Mouse (Mus musculus) MEL (cell line): ENCODE measurements around the gene Cd59a. TPM values are rescaled to one million over a fixed set of nuclear protein-coding genes. Genes with fewer than 3 reads are reported as not detected.

Experiments
- DNase-seq: peaks from one replicate; pipeline ENCODE4 v3.0.0; 2011; ENCODE audit warnings: low read depth, low spot score
- H3K27ac ChIP-seq: 2 replicates; pipeline ENCODE4 v1.5.1; 2012; ENCODE audit warnings: low read depth, mild to moderate bottlenecking, control low read depth, low read length, moderate library complexity; ENCODE audit not compliant: control insufficient read depth
- H3K27me3 ChIP-seq, 2 experiments: fragments of 150-350 bp in 1 of 2; sonication (generic) in 1 of 2; 2 replicates each; pipeline ENCODE4 v1.6.1; 2012; ENCODE audit warnings: low read length in 2 of 2, mild to moderate bottlenecking in 2 of 2, improper control_type of control experiment in 1 of 2, moderate library complexity in 1 of 2; ENCODE audit not compliant: insufficient read depth in 2 of 2, control insufficient read depth in 1 of 2
- H3K36me3 ChIP-seq, 2 experiments: 2 replicates each; pipeline ENCODE4 v1.6.1; 2012 to 2014; ENCODE audit warnings: low read length in 2 of 2, improper control_type of control experiment in 1 of 2, inconsistent platforms in 1 of 2, mild to moderate bottlenecking in 1 of 2; ENCODE audit not compliant: insufficient read depth in 2 of 2, control insufficient read depth in 1 of 2
- H3K4me1 ChIP-seq, 2 experiments: fragments of 150-350 bp in 1 of 2; sonication (generic) in 1 of 2; 2 replicates each; pipeline ENCODE4 v1.6.1; 2012; ENCODE audit warnings: low read length in 2 of 2, improper control_type of control experiment in 1 of 2, mild to moderate bottlenecking in 1 of 2; ENCODE audit not compliant: insufficient read depth in 2 of 2, control insufficient read depth in 1 of 2
- H3K4me3 ChIP-seq, 2 experiments: fragments of 150-350 bp in 1 of 2; sonication (generic) in 1 of 2; 2 replicates each; pipeline ENCODE4 v1.5.1; 2012; ENCODE audit warnings: low read depth in 2 of 2, low read length in 2 of 2, mild to moderate bottlenecking in 2 of 2, moderate library complexity in 2 of 2, control low read depth in 1 of 2, improper control_type of control experiment in 1 of 2; ENCODE audit not compliant: control insufficient read depth in 1 of 2, insufficient read depth in 1 of 2
- H3K79me2 ChIP-seq: 2 replicates; pipeline ENCODE4 v1.6.1; 2012; ENCODE audit warnings: mild to moderate bottlenecking, low read length, moderate library complexity; ENCODE audit not compliant: control insufficient read depth, poor library complexity, insufficient read depth
- H3K9ac ChIP-seq: 2 replicates; pipeline ENCODE4 v1.6.1; 2012; ENCODE audit warnings: low read depth, mild to moderate bottlenecking, control low read depth, low read length, moderate library complexity; ENCODE audit not compliant: control insufficient read depth, poor library complexity, severe bottlenecking
- H3K9me3 ChIP-seq: fragments of 150-350 bp; sonication (generic); replicated peaks from 2 replicates; pipeline ENCODE4 v1.6.1; 2012; ENCODE audit warnings: mild to moderate bottlenecking, low read length, improper control_type of control experiment, moderate library complexity; ENCODE audit not compliant: insufficient read depth
- BHLHE40 ChIP-seq: IDR thresholded peaks from 2 replicates; pipeline ENCODE4 v1.6.1; 2012; ENCODE audit warnings: low read depth, mild to moderate bottlenecking, inconsistent platforms, low read length, improper control_type of control experiment, borderline replicate concordance
- CHD2 ChIP-seq: IDR thresholded peaks from 2 replicates; pipeline ENCODE4 v1.6.1; 2011; ENCODE audit warnings: low read length, improper control_type of control experiment
- CTCF ChIP-seq, 3 experiments: IDR thresholded peaks in 2 of 3; conservative IDR thresholded peaks in 1 of 3; 2 replicates each; pipeline ENCODE4 v1.5.1; 2011 to 2012; ENCODE audit warnings: low read length in 3 of 3, low read depth in 2 of 3, mild to moderate bottlenecking in 2 of 3, improper control_type of control experiment in 1 of 3, inconsistent platforms in 1 of 3, mixed read lengths in 1 of 3, moderate library complexity in 1 of 3; ENCODE audit not compliant: control insufficient read depth in 1 of 3, insufficient read depth in 1 of 3, poor library complexity in 1 of 3, severe bottlenecking in 1 of 3
- E2F4 ChIP-seq: IDR thresholded peaks from 2 replicates; pipeline ENCODE4 v1.6.1; 2011; ENCODE audit warnings: low read depth, low read length, improper control_type of control experiment, borderline replicate concordance
- ELF1 ChIP-seq: IDR thresholded peaks from 2 replicates; pipeline ENCODE4 v1.6.1; 2014; ENCODE audit warnings: low read depth, mild to moderate bottlenecking, inconsistent platforms, low read length, improper control_type of control experiment, moderate library complexity
- EP300 ChIP-seq, 2 experiments: IDR thresholded peaks; 2 replicates each; pipeline ENCODE4 v1.6.1; 2011; ENCODE audit warnings: improper control_type of control experiment in 2 of 2, low read length in 2 of 2, low read depth in 1 of 2, mild to moderate bottlenecking in 1 of 2
- ETS1 ChIP-seq: IDR thresholded peaks from 2 replicates; pipeline ENCODE4 v1.6.1; 2012; ENCODE audit warnings: low read depth, mild to moderate bottlenecking, inconsistent platforms, low read length, improper control_type of control experiment, moderate library complexity
- GABPA ChIP-seq: IDR thresholded peaks from 2 replicates; pipeline ENCODE4 v1.6.1; 2012; ENCODE audit warnings: low read depth, mild to moderate bottlenecking, inconsistent platforms, low read length, improper control_type of control experiment, moderate library complexity
- GATA1 ChIP-seq: IDR thresholded peaks from 2 replicates; pipeline ENCODE4 v1.6.1; 2011; ENCODE audit warnings: low read depth, low read length, improper control_type of control experiment
- HCFC1 ChIP-seq: IDR thresholded peaks from 2 replicates; pipeline ENCODE4 v1.6.1; 2012; ENCODE audit warnings: low read depth, mild to moderate bottlenecking, inconsistent platforms, low read length, improper control_type of control experiment, moderate library complexity
- MAFK ChIP-seq: IDR thresholded peaks from 2 replicates; pipeline ENCODE4 v1.6.1; 2011; ENCODE audit warnings: low read depth, mild to moderate bottlenecking, low read length, improper control_type of control experiment, borderline replicate concordance
- MAX ChIP-seq: IDR thresholded peaks from 2 replicates; pipeline ENCODE4 v1.6.1; 2011; ENCODE audit warnings: low read length, improper control_type of control experiment
- MAZ ChIP-seq: IDR thresholded peaks from 2 replicates; pipeline ENCODE4 v1.6.1; 2012; ENCODE audit warnings: low read depth, mild to moderate bottlenecking, inconsistent platforms, low read length, improper control_type of control experiment
- MEF2A ChIP-seq: IDR thresholded peaks from 2 replicates; pipeline ENCODE4 v1.6.1; 2014; ENCODE audit warnings: low read depth, mild to moderate bottlenecking, inconsistent platforms, low read length, improper control_type of control experiment; ENCODE audit not compliant: poor library complexity, insufficient replicate concordance, severe bottlenecking; ENCODE audit errors: extremely low read depth
- MXI1 ChIP-seq: IDR thresholded peaks from 2 replicates; pipeline ENCODE4 v1.6.1; 2011; ENCODE audit warnings: mild to moderate bottlenecking, low read depth, low read length, improper control_type of control experiment
- MYC ChIP-seq: IDR thresholded peaks from 2 replicates; pipeline ENCODE4 v1.6.1; 2011; ENCODE audit warnings: low read depth, mild to moderate bottlenecking, low read length, improper control_type of control experiment, moderate library complexity
- NRF1 ChIP-seq: IDR thresholded peaks from 2 replicates; pipeline ENCODE4 v1.6.1; 2014; ENCODE audit warnings: low read depth, mild to moderate bottlenecking, inconsistent platforms, low read length, improper control_type of control experiment, moderate library complexity; ENCODE audit not compliant: poor library complexity, insufficient read depth, severe bottlenecking
- POLR2A ChIP-seq, 2 experiments: IDR thresholded peaks; 2 replicates each; pipeline ENCODE4 v1.6.1; 2011 to 2012; ENCODE audit warnings: low read length in 2 of 2, mild to moderate bottlenecking in 2 of 2, control low read depth in 1 of 2, improper control_type of control experiment in 1 of 2, low read depth in 1 of 2, moderate library complexity in 1 of 2; ENCODE audit not compliant: control insufficient read depth in 1 of 2, insufficient read depth in 1 of 2, poor library complexity in 1 of 2
- POLR2AphosphoS2 ChIP-seq: IDR thresholded peaks from 2 replicates; pipeline ENCODE4 v1.6.1; 2011; ENCODE audit warnings: low read length, improper control_type of control experiment
- POLR2AphosphoS5 ChIP-seq: IDR thresholded peaks from 2 replicates; pipeline ENCODE4 v1.6.1; 2012; ENCODE audit warnings: low read depth, borderline replicate concordance, mild to moderate bottlenecking, inconsistent platforms, low read length, moderate library complexity, mixed read lengths
- RAD21 ChIP-seq: IDR thresholded peaks from 2 replicates; pipeline ENCODE4 v1.6.1; 2011; ENCODE audit warnings: mild to moderate bottlenecking, low read depth, low read length, improper control_type of control experiment
- RCOR1 ChIP-seq: IDR thresholded peaks from 2 replicates; pipeline ENCODE4 v1.6.1; 2012; ENCODE audit warnings: low read depth, mild to moderate bottlenecking, inconsistent platforms, low read length, improper control_type of control experiment
- SMC3 ChIP-seq: IDR thresholded peaks from 2 replicates; pipeline ENCODE4 v1.6.1; 2011; ENCODE audit warnings: low read depth, low read length, improper control_type of control experiment
- TAL1 ChIP-seq: IDR thresholded peaks from 2 replicates; pipeline ENCODE4 v1.6.1; 2012; ENCODE audit warnings: mild to moderate bottlenecking, inconsistent platforms, low read length, moderate library complexity, mixed read lengths
- TBP ChIP-seq: IDR thresholded peaks from 2 replicates; pipeline ENCODE4 v1.8.0; 2011; ENCODE audit warnings: low read depth, low read length, improper control_type of control experiment
- TCF12 ChIP-seq: IDR thresholded peaks from 2 replicates; pipeline ENCODE4 v1.6.1; 2014; ENCODE audit warnings: low read depth, mild to moderate bottlenecking, inconsistent platforms, low read length, improper control_type of control experiment, moderate library complexity
- UBTF ChIP-seq: IDR thresholded peaks from 2 replicates; pipeline ENCODE4 v1.6.1; 2012; ENCODE audit warnings: low read depth, mild to moderate bottlenecking, inconsistent platforms, low read length, improper control_type of control experiment, moderate library complexity, borderline replicate concordance; ENCODE audit not compliant: insufficient read depth
- USF2 ChIP-seq, 2 experiments: IDR thresholded peaks; 2 replicates each; pipeline ENCODE4 v1.6.1; 2011 to 2012; ENCODE audit warnings: improper control_type of control experiment in 2 of 2, low read length in 2 of 2, borderline replicate concordance in 1 of 2, inconsistent platforms in 1 of 2, low read depth in 1 of 2, mild to moderate bottlenecking in 1 of 2; ENCODE audit not compliant: insufficient read depth in 1 of 2
- ZC3H11A ChIP-seq: IDR thresholded peaks from 2 replicates; pipeline ENCODE4 v1.6.1; 2012; ENCODE audit warnings: low read depth, mild to moderate bottlenecking, inconsistent platforms, low read length, improper control_type of control experiment
- ZKSCAN1 ChIP-seq: IDR thresholded peaks from 2 replicates; pipeline ENCODE4 v1.6.1; 2012; ENCODE audit warnings: low read depth, mild to moderate bottlenecking, inconsistent platforms, low read length, improper control_type of control experiment, moderate library complexity
- ZMIZ1 ChIP-seq: IDR thresholded peaks from 2 replicates; pipeline ENCODE4 v1.6.1; 2012; ENCODE audit warnings: low read depth, mild to moderate bottlenecking, inconsistent platforms, low read length, improper control_type of control experiment, moderate library complexity
- ZNF384 ChIP-seq: IDR thresholded peaks from 2 replicates; pipeline ENCODE4 v1.6.1; 2012; ENCODE audit warnings: low read depth, mild to moderate bottlenecking, inconsistent platforms, low read length, improper control_type of control experiment
- polyA plus RNA-seq, 2 experiments: library from polyadenylated mRNA; stranded (reverse) in 1 of 2; unstranded in 1 of 2; fragments of >175 nt in 1 of 2; fragments of >200 nt in 1 of 2; gene quantifications; 2 replicates each; pipeline versions ENCODE4 v1.2.1 to v1.2.4; 2012; ENCODE audit warnings: low replicate concordance in 2 of 2, low read depth in 1 of 2; ENCODE audit not compliant: insufficient read length in 2 of 2, insufficient read depth in 1 of 2, missing spikeins in 1 of 2
- total RNA-seq: library from RNA; depleted of rRNA; stranded (reverse); fragments of 300-350 nt; gene quantifications from 2 replicates; pipeline ENCODE4 v1.2.3, GENCODE M21; 2012

Cd59a gene
- total and polyA plus RNA-seq, 3 experiments: 0.08 to 0.96 TPM; not detected in 1

DNA sequence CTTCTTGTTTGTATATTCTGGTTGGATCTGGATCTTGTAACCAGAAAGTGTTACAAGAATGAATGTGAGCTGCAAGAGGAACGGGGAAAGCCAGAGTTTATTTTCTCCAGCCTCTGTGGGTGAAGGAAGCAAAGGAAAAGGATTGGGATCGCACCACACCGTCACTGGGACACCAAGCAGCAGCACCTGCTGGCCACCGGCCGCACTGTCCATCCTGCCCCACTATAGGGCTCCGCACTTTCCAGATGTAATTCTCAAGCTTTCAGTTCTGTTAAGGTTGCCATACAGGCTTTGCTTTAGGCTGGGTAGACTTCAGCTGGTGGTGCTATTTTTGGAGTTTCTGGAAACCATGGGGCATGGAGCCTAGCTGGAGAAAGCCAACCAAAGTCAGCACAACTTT lies 24.7 kb downstream of the Cd59a start (continued):
- TF ChIP-seq POLR2A (IDR thresholded peaks at IDR 0.05; ENCODE audit: control insufficient read depth in 1 of 2, insufficient read depth in 1 of 2, low read depth in 1 of 2, low read length in 2 of 2, poor library complexity in 1 of 2) (no peak), ZKSCAN1 (no peak), SMC3 (no peak), UBTF (no peak), USF2 (IDR thresholded peaks at IDR 0.05; ENCODE audit: borderline replicate concordance in 1 of 2, insufficient read depth in 1 of 2, low read depth in 1 of 2, low read length in 2 of 2) (no peak)

DNA sequence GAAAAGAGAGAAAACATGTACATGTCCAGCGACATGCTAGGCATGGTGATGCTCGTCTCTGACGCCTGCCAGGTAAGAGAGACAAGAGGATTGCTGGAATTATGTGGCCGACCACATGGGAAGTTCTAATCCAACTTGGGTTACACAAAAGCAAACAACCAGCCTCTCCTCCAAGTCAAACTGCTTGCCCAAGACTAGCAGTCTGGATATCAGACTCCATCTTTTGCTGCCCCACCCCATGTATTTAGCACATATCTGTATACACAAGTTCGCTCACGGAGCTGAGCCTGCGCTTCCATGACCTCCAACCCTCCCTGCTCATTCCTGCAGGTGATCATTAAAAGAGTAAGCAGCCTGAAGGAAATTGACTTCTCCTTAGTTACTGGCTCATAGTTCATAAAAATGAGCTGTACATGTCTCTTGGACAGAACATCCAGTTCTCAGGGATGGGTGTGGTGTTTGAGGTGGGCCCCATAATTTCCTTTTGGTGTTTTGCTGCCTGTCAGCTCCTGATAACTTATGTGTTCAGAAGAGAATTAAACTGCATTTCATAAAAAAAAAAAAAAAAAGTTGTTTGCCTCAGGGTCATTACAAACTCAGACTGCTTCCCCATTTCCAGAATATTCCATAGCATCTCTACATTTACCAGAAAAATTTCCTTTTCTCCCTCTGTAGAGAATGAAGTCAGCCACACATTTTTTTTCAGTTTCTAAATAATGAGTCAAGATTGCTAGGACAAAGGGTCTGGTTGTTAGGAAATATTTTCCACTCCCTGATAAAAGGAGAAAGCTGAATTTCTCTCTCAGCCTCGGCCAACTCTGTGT lies 26.3 kb downstream of the Cd59a start:
- H3K36me3 ChIP-seq: peaks cover 0 to 23% of the 10 kb centered on the region in 2 experiments; a peak in 2 of 4 replicates
- no peaks in the 10 kb centered on the region for H3K79me2 ChIP-seq
- H3K9me3 ChIP-seq: no peaks in the 10 kb centered on the region
- H3K27ac ChIP-seq: peak overlapping the region; percentile 97
- peak; percentile 86 for DNase-seq
- peaks cover 7 to 27% of the 10 kb centered on the region in 2 experiments for H3K27me3 ChIP-seq
- peak overlapping the region; percentile 77 for H3K9ac ChIP-seq
- peaks cover 12 to 19% of the 10 kb centered on the region in 2 experiments for H3K4me1 ChIP-seq
- H3K4me3 ChIP-seq: peak overlapping the region; percentile 72 to 92
- no peak for TF ChIP-seq CHD2
- peak; percentile 99 for TF ChIP-seq ZNF384
- peak; percentile 11; the same call in 1 of the 2 replicates for TF ChIP-seq ZC3H11A
- no peak for TF ChIP-seq NRF1
- 0 out of 2 replicates have a peak, but pooled peaks have one; percentile 35 for TF ChIP-seq HCFC1
- peak; percentile 68; the same call in 1 of the 2 replicates for TF ChIP-seq TCF12
- no peak for TF ChIP-seq POLR2AphosphoS2
- no peak for TF ChIP-seq MXI1
- TF ChIP-seq POLR2AphosphoS5: no peak
- TF ChIP-seq TAL1: peak; percentile 64
- TF ChIP-seq ETS1: peak; percentile 63
- no peak for TF ChIP-seq GABPA
- no peak; the same call in 1 of the 2 replicates for TF ChIP-seq SMC3
- no peak for TF ChIP-seq RAD21
- peak; percentile 59 for TF ChIP-seq GATA1
- TF ChIP-seq CTCF (IDR thresholded peaks at IDR 0.05 in 2 of 3, conservative IDR thresholded peaks at IDR 0.05 in 1 of 3; ENCODE audit: control insufficient read depth in 1 of 3, insufficient read depth in 1 of 3, low read depth in 2 of 3, low read length in 3 of 3, poor library complexity in 1 of 3, severe bottlenecking in 1 of 3): no peak
- no peak for TF ChIP-seq MAZ
- no peak for TF ChIP-seq MAFK
- no peak for TF ChIP-seq E2F4
- TF ChIP-seq MEF2A: no peak
- 0 out of 2 replicates have a peak, but pooled peaks have one; percentile 34 for TF ChIP-seq MAX
- no peak for TF ChIP-seq MYC
- 0 out of 2 replicates have a peak, but pooled peaks have one; percentile 9 for TF ChIP-seq BHLHE40
- no peak for TF ChIP-seq UBTF
- peak; percentile 59 to 74; a peak in 3 of 4 replicates for TF ChIP-seq EP300 (IDR thresholded peaks at IDR 0.05; ENCODE audit: low read depth in 1 of 2, low read length in 2 of 2)
- TF ChIP-seq ZMIZ1: no peak
- TF ChIP-seq TBP: no peak
- 0 out of 2 replicates have a peak, but pooled peaks have one; percentile 9 for TF ChIP-seq RCOR1
- TF ChIP-seq USF2 (IDR thresholded peaks at IDR 0.05; ENCODE audit: borderline replicate concordance in 1 of 2, insufficient read depth in 1 of 2, low read depth in 1 of 2, low read length in 2 of 2): no peak
- no peak for TF ChIP-seq ELF1
